Mouse (Mus musculus) heart, embryonic 12.5 days (tissue): ENCODE measurements around the gene Wnt3a. TPM values are rescaled to one million over a fixed set of nuclear protein-coding genes. Genes with fewer than 3 reads are reported as not detected.
"Not testable (repeated sequence)": the region's sequence is repeated elsewhere in the genome, so short reads cannot be mapped to it uniquely, and the experiment has no call there.

Experiments
- ATAC-seq: fragments of 200-750 bp; cut with Nextera tagmentation; 2 replicates; pipeline ENCODE4 v1.8.0; 2017; ENCODE audit warnings: moderate TSS enrichment, moderate library complexity; ENCODE audit not compliant: insufficient number of reproducible peaks, low FRiP score
- H3K27ac ChIP-seq: fragments of 300-500 bp; sonication (generic); 2 replicates; pipeline ENCODE4 v1.5.1; 2016; ENCODE audit warnings: mild to moderate bottlenecking, moderate library complexity; ENCODE audit not compliant: poor library complexity, severe bottlenecking
- H3K27me3 ChIP-seq: fragments of 300-500 bp; sonication (generic); replicated peaks from 2 replicates; pipeline ENCODE4 v1.6.1; 2016; ENCODE audit warnings: mild to moderate bottlenecking, moderate library complexity
- H3K36me3 ChIP-seq: fragments of 300-500 bp; sonication (generic); 2 replicates; pipeline ENCODE4 v1.6.1; 2016; ENCODE audit warnings: mild to moderate bottlenecking, moderate library complexity
- H3K4me1 ChIP-seq: fragments of 300-500 bp; sonication (generic); replicated peaks from 2 replicates; pipeline ENCODE4 v1.6.1; 2016; ENCODE audit warnings: mild to moderate bottlenecking
- H3K4me2 ChIP-seq: fragments of 300-500 bp; sonication (generic); 2 replicates; pipeline ENCODE4 v1.6.1; 2016; ENCODE audit warnings: mild to moderate bottlenecking, moderate library complexity
- H3K4me3 ChIP-seq: fragments of 300-500 bp; sonication (generic); 2 replicates; pipeline ENCODE4 v1.5.1; 2016; ENCODE audit warnings: mild to moderate bottlenecking
- H3K9ac ChIP-seq: fragments of 300-500 bp; sonication (generic); 2 replicates; pipeline ENCODE4 v1.6.1; 2016; ENCODE audit warnings: mild to moderate bottlenecking, moderate library complexity
- H3K9me3 ChIP-seq: fragments of 300-500 bp; sonication (generic); replicated peaks from 2 replicates; pipeline ENCODE4 v1.6.1; 2016; ENCODE audit warnings: mild to moderate bottlenecking, moderate library complexity
- WGBS: fragments of 180-500 bp; shearing (Covaris S2); methylation state at CpG from one replicate; pipeline ENCODE4 v1.1.7; 2016; 5-methylcytosine and 5-hydroxymethylcytosine counted together
- polyA plus RNA-seq: library from polyadenylated mRNA; unstranded; fragments of >200 nt; fragmentation: Nextera tagmentation; extraction: Ambion mirVana; gene quantifications from 2 replicates; pipeline ENCODE4 v1.2.1, GENCODE M21; 2016

The Wnt3a gene
- polyA plus RNA-seq, 1 experiment from 2014 or later, result 0.08 TPM

GRCm38 (mm10) chr11:59308164-59308542, 17.6 kb upstream of the Wnt3a start:
- Histone ChIP-seq H3K36me3 (no peaks in the 10 kb centered on the region), H3K4me3 (no peak overlapping the region), H3K4me1 (peaks cover 44% of the 10 kb centered on the region), H3K9me3 (no peaks in the 10 kb centered on the region), H3K27ac (no peak overlapping the region), H3K4me2 (peak overlapping the region; percentile 90), H3K27me3 (peaks cover 93% of the 10 kb centered on the region), H3K9ac (0 out of 2 replicates have a peak overlapping the region, but pooled peaks have one; percentile 1)
- no peak for ATAC-seq
- 27% methylated on average over 12 of the region's 12 CpGs for WGBS

- H3K9me3 ChIP-seq, result no peaks in the 10 kb centered on the region
- H3K27ac ChIP-seq, result no peak overlapping the region
- H3K27me3 ChIP-seq, result peaks cover 88% of the 10 kb centered on the region
These were observed 17.0 kb upstream of the Wnt3a start for GRCm38 (mm10) chr11:59307422-59308163.

GRCm38 (mm10) chr11:59306461-59307421, 16.2 kb upstream of the Wnt3a start, which contains the start of gene Wnt9a:
Wnt9a (plus strand) TSS chr11:59306928.
- Histone ChIP-seq H3K9me3 (no peaks in the 10 kb centered on the region), H3K4me3 (peak within 1 kb of the TSS; percentile 61), H3K36me3 (no peaks in the 10 kb centered on the region), H3K4me1 (peaks cover 35% of the 10 kb centered on the region), H3K4me2 (peak within 1 kb of the TSS; percentile 90), H3K27me3 (peaks cover 88% of the 10 kb centered on the region), H3K27ac (no peak within 1 kb of the TSS), H3K9ac (peak within 1 kb of the TSS; percentile 76)
- WGBS, result 3% methylated on average over 126 of the region's 128 CpGs
- ATAC-seq, result peak; percentile 71

More at GRCm38 (mm10) chr11:59307422-59308163, 17.0 kb upstream of the Wnt3a start:
- ATAC-seq, result peak; percentile 47; the same call in 1 of the 2 replicates
- H3K9ac ChIP-seq, result peak overlapping the region; percentile 76
- peaks cover 39% of the 10 kb centered on the region for H3K4me1 ChIP-seq
- H3K36me3 ChIP-seq, result no peaks in the 10 kb centered on the region
- peak overlapping the region; percentile 61 for H3K4me3 ChIP-seq
- H3K4me2 ChIP-seq, result peak overlapping the region; percentile 90
- WGBS, result 1% methylated on average over 45 of the region's 45 CpGs

- no peak overlapping the region; the same call in 1 of the 2 replicates for H3K9ac ChIP-seq
- H3K36me3 ChIP-seq, result no peaks in the 10 kb centered on the region
- H3K4me1 ChIP-seq, result peaks cover 35% of the 10 kb centered on the region
- no peak overlapping the region for H3K27ac ChIP-seq
- H3K9me3 ChIP-seq, result no peaks in the 10 kb centered on the region
- H3K4me3 ChIP-seq, result peak overlapping the region; percentile 61
- no peak for ATAC-seq
- WGBS, result 8% methylated on average over 10 of the region's 10 CpGs
- H3K27me3 ChIP-seq, result peaks cover 87% of the 10 kb centered on the region
- H3K4me2 ChIP-seq, result peak overlapping the region; percentile 90
These were observed 15.3 kb upstream of the Wnt3a start for GRCm38 (mm10) chr11:59305821-59306215.

- Histone ChIP-seq H3K4me3 (no peak overlapping the region), H3K9me3 (no peaks in the 10 kb centered on the region), H3K9ac (no peak overlapping the region), H3K4me2 (no peak overlapping the region), H3K27ac (no peak overlapping the region), H3K27me3 (peaks cover 86% of the 10 kb centered on the region), H3K4me1 (peaks cover 35% of the 10 kb centered on the region), H3K36me3 (no peaks in the 10 kb centered on the region)
- ATAC-seq, result no peak
- WGBS, result 46% methylated on average over 22 of the region's 22 CpGs
These were observed 14.7 kb upstream of the Wnt3a start for GRCm38 (mm10) chr11:59305008-59305820.

GRCm38 (mm10) chr11:59302700-59303569, 12.4 kb upstream of the Wnt3a start:
- Histone ChIP-seq H3K27me3 (peaks cover 82% of the 10 kb centered on the region), H3K4me3 (no peak overlapping the region), H3K27ac (no peak overlapping the region), H3K9me3 (no peaks in the 10 kb centered on the region), H3K4me2 (no peak overlapping the region), H3K9ac (no peak overlapping the region), H3K36me3 (no peaks in the 10 kb centered on the region), H3K4me1 (peaks cover 15% of the 10 kb centered on the region)
- WGBS, result 27% methylated on average over 9 of the region's 10 CpGs
- ATAC-seq, result no peak

- WGBS, result 57% methylated on average over 2 of the region's 2 CpGs
- not testable (repeated sequence) for H3K27ac ChIP-seq, H3K4me2 ChIP-seq, H3K4me1 ChIP-seq, H3K9ac ChIP-seq, H3K4me3 ChIP-seq, H3K36me3 ChIP-seq, ATAC-seq, H3K9me3 ChIP-seq
- peaks cover 83% of the 10 kb centered on the region for H3K27me3 ChIP-seq
These were observed 10.5 kb upstream of the Wnt3a start for GRCm38 (mm10) chr11:59301053-59301452.

- ATAC-seq, result no peak
- WGBS, result 19% methylated on average over 3 of the region's 3 CpGs
- Histone ChIP-seq H3K4me1 (no peaks in the 10 kb centered on the region), H3K27ac (no peak overlapping the region), H3K4me2 (no peak overlapping the region), H3K36me3 (no peaks in the 10 kb centered on the region), H3K9ac (no peak overlapping the region), H3K27me3 (peaks cover 83% of the 10 kb centered on the region), H3K9me3 (no peaks in the 10 kb centered on the region), H3K4me3 (no peak overlapping the region)
These were observed 9.6 kb upstream of the Wnt3a start for GRCm38 (mm10) chr11:59300185-59300584.

GRCm38 (mm10) chr11:59297941-59298340, 7.4 kb upstream of the Wnt3a start:
- no peak overlapping the region for H3K4me2 ChIP-seq
- no peak overlapping the region for H3K27ac ChIP-seq
- no peaks in the 10 kb centered on the region for H3K9me3 ChIP-seq
- no peaks in the 10 kb centered on the region for H3K36me3 ChIP-seq
- no peak for ATAC-seq
- H3K9ac ChIP-seq, result no peak overlapping the region
- H3K4me3 ChIP-seq, result no peak overlapping the region
- 20% methylated on average over 7 of the region's 7 CpGs for WGBS
- H3K27me3 ChIP-seq, result peaks cover 79% of the 10 kb centered on the region
- no peaks in the 10 kb centered on the region for H3K4me1 ChIP-seq

GRCm38 (mm10) chr11:59293616-59294015, 3.1 kb upstream of the Wnt3a start:
- 22% methylated on average over 7 of the region's 7 CpGs for WGBS
- Histone ChIP-seq H3K9ac (no peak overlapping the region), H3K9me3 (no peaks in the 10 kb centered on the region), H3K27me3 (peaks cover 94% of the 10 kb centered on the region), H3K4me3 (no peak overlapping the region), H3K4me1 (peaks cover 7% of the 10 kb centered on the region), H3K4me2 (no peak overlapping the region), H3K27ac (no peak overlapping the region), H3K36me3 (no peaks in the 10 kb centered on the region)
- ATAC-seq, result no peak
